Mouse (Mus musculus) stomach, embryonic 14.5 days (tissue): ENCODE measurements around the gene 2900026A02Rik. TPM values are rescaled to one million over a fixed set of nuclear protein-coding genes. Genes with fewer than 3 reads are reported as not detected.

Experiments used
- ATAC-seq: fragments of 200-750 bp; cut with Nextera tagmentation; 2 replicates; pipeline ENCODE4 v1.8.0; 2017; ENCODE audit warnings: low read depth, moderate TSS enrichment; ENCODE audit not compliant: insufficient number of reproducible peaks, insufficient read depth, low FRiP score
- H3K27ac ChIP-seq: fragments of 300-500 bp; sonication (generic); 2 replicates; pipeline ENCODE4 v1.5.1; 2014; ENCODE audit warnings: mild to moderate bottlenecking, low read length, moderate library complexity, mixed read lengths
- H3K27me3 ChIP-seq: fragments of 300-500 bp; sonication (generic); 2 replicates; pipeline ENCODE4 v1.6.1; 2014; ENCODE audit warnings: low read length, control low read depth, mixed read lengths; ENCODE audit not compliant: control insufficient read depth, insufficient read depth
- H3K36me3 ChIP-seq: fragments of 300-500 bp; sonication (generic); 2 replicates; pipeline ENCODE4 v1.6.1; 2014; ENCODE audit warnings: mild to moderate bottlenecking, control low read depth, low read length, moderate library complexity, mixed read lengths; ENCODE audit not compliant: control insufficient read depth, insufficient read depth
- H3K4me1 ChIP-seq: fragments of 300-500 bp; sonication (generic); 2 replicates; pipeline ENCODE4 v1.6.1; 2014; ENCODE audit warnings: low read length, control low read depth, mixed read lengths; ENCODE audit not compliant: control insufficient read depth, insufficient read depth
- H3K4me2 ChIP-seq: fragments of 300-500 bp; sonication (generic); replicated peaks from 2 replicates; pipeline ENCODE4 v1.6.1; 2014; ENCODE audit warnings: low read depth, low read length, control low read depth
- H3K4me3 ChIP-seq: fragments of 300-500 bp; sonication (generic); 2 replicates; pipeline ENCODE4 v1.5.1; 2014; ENCODE audit warnings: low read depth, low read length, control low read depth
- H3K9ac ChIP-seq: fragments of 300-500 bp; sonication (generic); replicated peaks from 2 replicates; pipeline ENCODE4 v1.6.1; 2014; ENCODE audit warnings: low read depth, mild to moderate bottlenecking, control low read depth, low read length, moderate library complexity, mixed read lengths
- H3K9me3 ChIP-seq: fragments of 300-500 bp; sonication (generic); 2 replicates; pipeline ENCODE4 v1.6.1; 2016; ENCODE audit warnings: low read depth, low read length, control low read depth; ENCODE audit not compliant: control insufficient read depth
- WGBS: fragments of 180-500 bp; shearing (Covaris S2); extraction: QIAGEN DNeasy Blood & Tissue Kit; methylation state at CpG from one replicate; pipeline ENCODE4 v1.1.7; 2014; 5-methylcytosine and 5-hydroxymethylcytosine counted together
- polyA plus RNA-seq: library from polyadenylated mRNA; unstranded; fragments of >200 nt; fragmentation: Nextera tagmentation; extraction: Ambion mirVana; gene quantifications from 2 replicates; pipeline ENCODE4 v1.2.1, GENCODE M21; 2014

The 2900026A02Rik gene
- polyA plus RNA-seq, 1 experiment from 2014 or later = 9.2 TPM

GRCm38 (mm10) chr5:113108165-113108764 is 112.8 kb downstream of the 2900026A02Rik start:
- 72% methylated on average over 11 of the region's 11 CpGs for WGBS
- Histone ChIP-seq H3K4me2 (no peak overlapping the region), H3K9me3 (no peaks in the 10 kb centered on the region), H3K27me3 (no peaks in the 10 kb centered on the region), H3K27ac (no peak overlapping the region), H3K9ac (no peak overlapping the region), H3K4me3 (no peak overlapping the region), H3K36me3 (no peaks in the 10 kb centered on the region), H3K4me1 (peaks cover 14% of the 10 kb centered on the region; the same call in 1 of the 2 replicates)
- ATAC-seq = no peak

GRCm38 (mm10) chr5:113107709-113108108 is 113.3 kb downstream of the 2900026A02Rik start:
- peaks cover 10% of the 10 kb centered on the region; the same call in 1 of the 2 replicates for H3K4me1 ChIP-seq
- H3K9me3 ChIP-seq = no peaks in the 10 kb centered on the region
- 57% methylated on average over 3 of the region's 3 CpGs for WGBS
- no peak overlapping the region for H3K4me2 ChIP-seq
- H3K9ac ChIP-seq = no peak overlapping the region
- no peaks in the 10 kb centered on the region for H3K27me3 ChIP-seq
- ATAC-seq = no peak
- H3K4me3 ChIP-seq = no peak overlapping the region
- no peaks in the 10 kb centered on the region for H3K36me3 ChIP-seq
- no peak overlapping the region for H3K27ac ChIP-seq

- H3K27me3 ChIP-seq = no peaks in the 10 kb centered on the region
- no peak for ATAC-seq
- no peaks in the 10 kb centered on the region for H3K9me3 ChIP-seq
- 68% methylated on average over 7 of the region's 7 CpGs for WGBS
- H3K4me3 ChIP-seq = no peak overlapping the region
- no peaks in the 10 kb centered on the region for H3K36me3 ChIP-seq
- no peak overlapping the region for H3K27ac ChIP-seq
- no peak overlapping the region for H3K9ac ChIP-seq
- peaks cover 7% of the 10 kb centered on the region; the same call in 1 of the 2 replicates for H3K4me1 ChIP-seq
- H3K4me2 ChIP-seq = no peak overlapping the region
Measured at GRCm38 (mm10) chr5:113106594-113106993, 114.4 kb downstream of the 2900026A02Rik start.

- Histone ChIP-seq H3K36me3 (no peaks in the 10 kb centered on the region), H3K4me2 (no peak overlapping the region), H3K4me3 (no peak overlapping the region), H3K4me1 (peaks cover 3% of the 10 kb centered on the region; the same call in 1 of the 2 replicates), H3K27me3 (no peaks in the 10 kb centered on the region), H3K27ac (no peak overlapping the region), H3K9me3 (no peaks in the 10 kb centered on the region), H3K9ac (no peak overlapping the region)
- 86% methylated on average over 4 of the region's 4 CpGs for WGBS
- ATAC-seq = no peak
Measured at GRCm38 (mm10) chr5:113105481-113105880, 115.6 kb downstream of the 2900026A02Rik start.

- no peaks in the 10 kb centered on the region for H3K27me3 ChIP-seq
- ATAC-seq = no peak
- H3K4me1 ChIP-seq = peaks cover 3% of the 10 kb centered on the region; the same call in 1 of the 2 replicates
- H3K4me3 ChIP-seq = no peak overlapping the region
- H3K9ac ChIP-seq = no peak overlapping the region
- no peak overlapping the region for H3K4me2 ChIP-seq
- no peaks in the 10 kb centered on the region for H3K9me3 ChIP-seq
- 76% methylated on average over 9 of the region's 9 CpGs for WGBS
- H3K36me3 ChIP-seq = no peaks in the 10 kb centered on the region
- no peak overlapping the region for H3K27ac ChIP-seq
Measured at GRCm38 (mm10) chr5:113105035-113105434, 116.0 kb downstream of the 2900026A02Rik start.

- H3K4me1 ChIP-seq = no peaks in the 10 kb centered on the region
- no peak overlapping the region for H3K4me3 ChIP-seq
- no peaks in the 10 kb centered on the region for H3K9me3 ChIP-seq
- H3K9ac ChIP-seq = no peak overlapping the region
- ATAC-seq = no peak
- 66% methylated on average over 7 of the region's 7 CpGs for WGBS
- H3K4me2 ChIP-seq = no peak overlapping the region
- H3K27me3 ChIP-seq = no peaks in the 10 kb centered on the region
- H3K27ac ChIP-seq = no peak overlapping the region
- peaks cover 4% of the 10 kb centered on the region; the same call in 1 of the 2 replicates for H3K36me3 ChIP-seq
Measured at GRCm38 (mm10) chr5:113102455-113102854, 118.6 kb downstream of the 2900026A02Rik start.

- H3K4me3 ChIP-seq = no peak overlapping the region
- no peak overlapping the region for H3K4me2 ChIP-seq
- peaks cover 4% of the 10 kb centered on the region for H3K36me3 ChIP-seq
- no peak overlapping the region for H3K27ac ChIP-seq
- H3K9me3 ChIP-seq = no peaks in the 10 kb centered on the region
- no peaks in the 10 kb centered on the region for H3K27me3 ChIP-seq
- no peak for ATAC-seq
- H3K4me1 ChIP-seq = no peaks in the 10 kb centered on the region
- 86% methylated on average over 10 of the region's 10 CpGs for WGBS
- no peak overlapping the region for H3K9ac ChIP-seq
Measured at GRCm38 (mm10) chr5:113101457-113101856, 119.6 kb downstream of the 2900026A02Rik start.

- H3K27ac ChIP-seq = no peak overlapping the region
- H3K9me3 ChIP-seq = no peaks in the 10 kb centered on the region
- no peaks in the 10 kb centered on the region for H3K27me3 ChIP-seq
- H3K9ac ChIP-seq = no peak overlapping the region
- H3K4me1 ChIP-seq = no peaks in the 10 kb centered on the region
- H3K4me2 ChIP-seq = no peak overlapping the region
- H3K36me3 ChIP-seq = peaks cover 8% of the 10 kb centered on the region
- ATAC-seq = no peak
- no peak overlapping the region for H3K4me3 ChIP-seq
- 67% methylated on average over 11 of the region's 11 CpGs for WGBS
Measured at GRCm38 (mm10) chr5:113100422-113100821, 120.6 kb downstream of the 2900026A02Rik start.

- H3K4me3 ChIP-seq = no peak overlapping the region
- H3K9ac ChIP-seq = no peak overlapping the region
- no peaks in the 10 kb centered on the region for H3K9me3 ChIP-seq
- H3K27me3 ChIP-seq = no peaks in the 10 kb centered on the region
- ATAC-seq = no peak
- WGBS = 21% methylated on average over 1 of the region's 1 CpGs
- H3K36me3 ChIP-seq = peaks cover 8% of the 10 kb centered on the region
- no peak overlapping the region for H3K4me2 ChIP-seq
- no peak overlapping the region for H3K27ac ChIP-seq
- H3K4me1 ChIP-seq = no peaks in the 10 kb centered on the region
Measured at GRCm38 (mm10) chr5:113099546-113099945, 121.5 kb downstream of the 2900026A02Rik start.
